Mouse (Mus musculus) layer of hippocampus, adult 6 months (tissue): ENCODE data around the gene Klhl8. TPM values are rescaled to one million over a fixed set of nuclear protein-coding genes. Genes with fewer than 3 reads are reported as not detected.

Source experiments
- long read RNA-seq, 2 experiments: library from polyadenylated mRNA; unstranded; transcript quantifications; one replicate each; pipeline ENCODE4 v2.0.0; 2019 to 2020
- polyA plus RNA-seq: library from polyadenylated mRNA; unstranded; fragments of <200 nt; fragmentation: Nextera tagmentation; gene quantifications from 2 replicates; pipeline ENCODE4 v1.2.3, GENCODE M21; 2021

The Klhl8 gene
- 11.3 and 12.6 TPM in 2 replicates for polyA plus RNA-seq
- long read RNA-seq, experiment 1, transcript Klhl8-201 (10 exons, 3,193 nt) = major isoform, 16 of 39 reads
- long read RNA-seq, experiment 1, partial matches to known transcripts = 12 of 39 reads
- long read RNA-seq, experiment 1, other reads (novel, unspliced or antisense) = 11 of 39 reads
- long read RNA-seq, experiment 2, transcript Klhl8-201 (10 exons, 3,193 nt) = major isoform, 131 of 234 reads
- long read RNA-seq, experiment 2, partial matches to known transcripts = 4 of 234 reads
- long read RNA-seq, experiment 2, other reads (novel, unspliced or antisense) = 99 of 234 reads

DNA sequence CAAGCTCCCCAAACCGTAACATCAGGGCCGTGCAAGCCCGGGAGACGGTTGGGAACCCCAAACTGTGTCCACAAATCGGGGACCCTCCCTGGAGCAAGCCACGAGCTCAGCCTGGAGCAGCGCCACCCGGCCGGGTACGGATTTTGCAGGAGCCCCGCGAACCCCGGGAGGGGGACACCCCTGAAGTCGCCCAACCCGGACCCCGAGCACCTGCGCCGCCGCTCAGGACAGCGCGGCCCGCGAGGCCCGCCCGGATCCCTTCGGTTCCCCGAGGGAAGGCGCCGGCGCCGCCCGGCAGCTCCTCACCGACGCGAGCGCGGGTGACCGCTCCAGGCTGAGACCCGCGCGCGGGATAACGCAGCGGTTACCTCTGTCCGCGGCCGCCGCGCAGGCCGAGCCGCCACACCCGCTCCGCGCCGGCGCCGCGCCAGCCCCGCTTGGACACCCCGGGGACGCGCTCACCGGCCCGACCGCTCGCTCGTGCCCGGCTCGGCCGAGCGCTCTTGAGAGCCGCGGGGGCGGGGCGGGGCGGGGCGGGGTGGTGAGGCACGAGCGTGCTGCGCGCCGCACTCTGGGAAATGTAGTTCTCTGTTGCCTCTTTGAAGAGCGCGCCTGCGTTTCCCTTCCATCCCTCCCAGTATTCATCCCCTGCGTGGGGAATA, at the start of gene Klhl8:
Gene Klhl8 (minus strand): TSS at position 512 of the 662 bp plus-strand sequence.

Other genes starting within 250 kb of the Klhl8 start
- 9.6 and 9.9 TPM in 2 replicates for gene Aff1, start 218.9 kb downstream of the Klhl8 start, polyA plus RNA-seq
- gene Hsd17b13, start 66.2 kb upstream of the Klhl8 start, polyA plus RNA-seq = not detected in 2 replicates
- 4.2 and 5.0 TPM in 2 replicates for gene Hsd17b11, start 110.7 kb upstream of the Klhl8 start, polyA plus RNA-seq
- 107 and 119 TPM in 2 replicates for gene Nudt9, start 135.0 kb upstream of the Klhl8 start, polyA plus RNA-seq
- 0.31 and 0.44 TPM in 2 replicates for gene Gm17660, start 166.3 kb upstream of the Klhl8 start, polyA plus RNA-seq
- 1,209 and 1,368 TPM in 2 replicates for gene Sparcl1, start 202.5 kb upstream of the Klhl8 start, polyA plus RNA-seq